Mouse (Mus musculus) liver, embryonic 12.5 days (tissue): Measurements from ENCODE around the gene Prim1. TPM values are rescaled to one million over a fixed set of nuclear protein-coding genes. Genes with fewer than 3 reads are reported as not detected.
"Not testable (repeated sequence)": the region's sequence is repeated elsewhere in the genome, so short reads cannot be mapped to it uniquely, and the experiment has no call there.

Source experiments
- ATAC-seq: fragments of 200-750 bp; cut with Nextera tagmentation; 2 replicates; pipeline ENCODE4 v1.8.0; 2017; ENCODE audit warnings: moderate number of reproducible peaks, mild to moderate bottlenecking, moderate library complexity
- H3K27ac ChIP-seq: fragments of 300-500 bp; sonication (generic); 2 replicates; pipeline ENCODE4 v1.5.1; 2016; ENCODE audit warnings: mild to moderate bottlenecking
- H3K27me3 ChIP-seq: fragments of 300-500 bp; sonication (generic); replicated peaks from 2 replicates; pipeline ENCODE4 v1.6.1; 2016; ENCODE audit warnings: mild to moderate bottlenecking, moderate library complexity
- H3K36me3 ChIP-seq: fragments of 300-500 bp; sonication (generic); 2 replicates; pipeline ENCODE4 v1.6.1; 2016; ENCODE audit warnings: mild to moderate bottlenecking, moderate library complexity
- H3K4me1 ChIP-seq: fragments of 300-500 bp; sonication (generic); 2 replicates; pipeline ENCODE4 v1.6.1; 2016
- H3K4me2 ChIP-seq: fragments of 300-500 bp; sonication (generic); 2 replicates; pipeline ENCODE4 v1.6.1; 2016; ENCODE audit warnings: mild to moderate bottlenecking, moderate library complexity
- H3K4me3 ChIP-seq: fragments of 300-500 bp; sonication (generic); 2 replicates; pipeline ENCODE4 v1.5.1; 2016; ENCODE audit warnings: mild to moderate bottlenecking, moderate library complexity
- H3K9ac ChIP-seq: fragments of 300-500 bp; sonication (generic); 2 replicates; pipeline ENCODE4 v1.6.1; 2016; ENCODE audit warnings: mild to moderate bottlenecking, moderate library complexity
- H3K9me3 ChIP-seq: fragments of 300-500 bp; sonication (generic); replicated peaks from 2 replicates; pipeline ENCODE4 v1.6.1; 2016; ENCODE audit warnings: mild to moderate bottlenecking, moderate library complexity
- WGBS: fragments of 180-500 bp; shearing (Covaris S2); methylation state at CpG from one replicate; pipeline ENCODE4 v1.1.7; 2016; ENCODE audit not compliant: insufficient replicate concordance; 5-methylcytosine and 5-hydroxymethylcytosine counted together
- polyA plus RNA-seq: library from polyadenylated mRNA; unstranded; fragments of >200 nt; fragmentation: Nextera tagmentation; extraction: Ambion mirVana; gene quantifications from 2 replicates; pipeline ENCODE4 v1.2.1, GENCODE M21; 2016

The Prim1 gene
- polyA plus RNA-seq, 1 experiment from 2014 or later: 88.9 TPM

GRCm38 (mm10) chr10:128039858-128040257 lies 24.9 kb downstream of the Prim1 start:
- Histone ChIP-seq H3K27ac (peak overlapping the region; percentile 77), H3K9me3 (no peaks in the 10 kb centered on the region), H3K27me3 (no peaks in the 10 kb centered on the region), H3K4me1 (peaks cover 81% of the 10 kb centered on the region), H3K4me2 (peak overlapping the region; percentile 85), H3K4me3 (no peak overlapping the region), H3K36me3 (peaks cover 77% of the 10 kb centered on the region), H3K9ac (peak overlapping the region; percentile 64)
- WGBS: 80% methylated on average over 3 of the region's 3 CpGs
- ATAC-seq: no peak

GRCm38 (mm10) chr10:128040293-128040692 lies 25.3 kb downstream of the Prim1 start:
- ATAC-seq: no peak
- Histone ChIP-seq H3K36me3 (peaks cover 81% of the 10 kb centered on the region), H3K9ac (peak overlapping the region; percentile 64; the same call in 1 of the 2 replicates), H3K27me3 (no peaks in the 10 kb centered on the region), H3K27ac (peak overlapping the region; percentile 77; the same call in 1 of the 2 replicates), H3K9me3 (no peaks in the 10 kb centered on the region), H3K4me2 (peak overlapping the region; percentile 85; the same call in 1 of the 2 replicates), H3K4me3 (no peak overlapping the region), H3K4me1 (peaks cover 83% of the 10 kb centered on the region)
- WGBS: 89% methylated on average over 5 of the region's 5 CpGs

- Histone ChIP-seq H3K9me3 (no peaks in the 10 kb centered on the region), H3K27me3 (no peaks in the 10 kb centered on the region), H3K36me3 (peaks cover 95% of the 10 kb centered on the region), H3K27ac (0 out of 2 replicates have a peak overlapping the region, but pooled peaks have one; percentile 5), H3K4me3 (no peak overlapping the region), H3K4me2 (no peak overlapping the region), H3K9ac (no peak overlapping the region), H3K4me1 (peaks cover 82% of the 10 kb centered on the region)
- 85% methylated on average over 4 of the region's 4 CpGs for WGBS
- ATAC-seq: no peak
Observed at GRCm38 (mm10) chr10:128041636-128042035, 26.7 kb downstream of the Prim1 start.

- Histone ChIP-seq H3K36me3 (peaks cover 97% of the 10 kb centered on the region), H3K9ac (no peak overlapping the region), H3K27ac (no peak overlapping the region), H3K4me1 (peaks cover 74% of the 10 kb centered on the region), H3K4me3 (no peak overlapping the region), H3K4me2 (no peak overlapping the region), H3K27me3 (no peaks in the 10 kb centered on the region), H3K9me3 (no peaks in the 10 kb centered on the region)
- ATAC-seq: no peak
- 87% methylated on average over 3 of the region's 3 CpGs for WGBS
Observed at GRCm38 (mm10) chr10:128042466-128042865, 27.5 kb downstream of the Prim1 start.

GRCm38 (mm10) chr10:128043041-128043835 lies 28.3 kb downstream of the Prim1 start:
- Histone ChIP-seq H3K36me3 (peaks cover 99% of the 10 kb centered on the region), H3K4me3 (no peak overlapping the region)

GRCm38 (mm10) chr10:128048157-128048556 lies 33.2 kb downstream of the Prim1 start:
- peaks cover 87% of the 10 kb centered on the region for H3K36me3 ChIP-seq
- no peak overlapping the region for H3K4me3 ChIP-seq
- no peak for ATAC-seq
- peaks cover 19% of the 10 kb centered on the region for H3K4me1 ChIP-seq
- 92% methylated on average over 8 of the region's 8 CpGs for WGBS
- no peaks in the 10 kb centered on the region for H3K9me3 ChIP-seq
- no peak overlapping the region for H3K9ac ChIP-seq
- H3K27me3 ChIP-seq: no peaks in the 10 kb centered on the region
- no peak overlapping the region for H3K27ac ChIP-seq
- H3K4me2 ChIP-seq: no peak overlapping the region

More at GRCm38 (mm10) chr10:128043041-128043835, 28.3 kb downstream of the Prim1 start:
- 57% methylated on average over 3 of the region's 3 CpGs for WGBS
- Histone ChIP-seq H3K27me3 (no peaks in the 10 kb centered on the region), H3K4me2 (no peak overlapping the region), H3K4me1 (peaks cover 67% of the 10 kb centered on the region), H3K9ac (no peak overlapping the region), H3K9me3 (no peaks in the 10 kb centered on the region), H3K27ac (peak overlapping the region; percentile 47; the same call in 1 of the 2 replicates)
- no peak for ATAC-seq

GRCm38 (mm10) chr10:128049741-128050140 lies 34.8 kb downstream of the Prim1 start:
- H3K4me3 ChIP-seq: no peak overlapping the region
- no peak for ATAC-seq
- no peak overlapping the region for H3K9ac ChIP-seq
- H3K4me1 ChIP-seq: peaks cover 4% of the 10 kb centered on the region
- H3K36me3 ChIP-seq: peaks cover 71% of the 10 kb centered on the region
- H3K4me2 ChIP-seq: no peak overlapping the region
- WGBS: 90% methylated on average over 2 of the region's 2 CpGs
- no peak overlapping the region for H3K27ac ChIP-seq
- no peaks in the 10 kb centered on the region for H3K27me3 ChIP-seq
- H3K9me3 ChIP-seq: no peaks in the 10 kb centered on the region

- WGBS: 78% methylated on average over 2 of the region's 2 CpGs
- no peak overlapping the region for H3K4me3 ChIP-seq
- no peak overlapping the region for H3K4me2 ChIP-seq
- ATAC-seq: no peak
- no peak overlapping the region for H3K9ac ChIP-seq
- H3K4me1 ChIP-seq: no peaks in the 10 kb centered on the region
- H3K36me3 ChIP-seq: peaks cover 65% of the 10 kb centered on the region
- no peaks in the 10 kb centered on the region for H3K9me3 ChIP-seq
- no peak overlapping the region for H3K27ac ChIP-seq
- H3K27me3 ChIP-seq: no peaks in the 10 kb centered on the region
Observed at GRCm38 (mm10) chr10:128050355-128050754, 35.4 kb downstream of the Prim1 start.

GRCm38 (mm10) chr10:128051589-128051988 lies 36.6 kb downstream of the Prim1 start:
- no peaks in the 10 kb centered on the region for H3K4me1 ChIP-seq
- peaks cover 52% of the 10 kb centered on the region for H3K36me3 ChIP-seq
- no peak overlapping the region for H3K27ac ChIP-seq
- no peaks in the 10 kb centered on the region for H3K9me3 ChIP-seq
- no peak overlapping the region for H3K4me2 ChIP-seq
- H3K9ac ChIP-seq: no peak overlapping the region
- H3K4me3 ChIP-seq: no peak overlapping the region
- 86% methylated on average over 5 of the region's 5 CpGs for WGBS
- no peak for ATAC-seq
- no peaks in the 10 kb centered on the region for H3K27me3 ChIP-seq

GRCm38 (mm10) chr10:128052136-128052535 lies 37.2 kb downstream of the Prim1 start:
- H3K4me1 ChIP-seq, ATAC-seq, H3K4me3 ChIP-seq, H3K9ac ChIP-seq, H3K9me3 ChIP-seq, H3K4me2 ChIP-seq, H3K27ac ChIP-seq, H3K27me3 ChIP-seq: not testable (repeated sequence)
- H3K36me3 ChIP-seq: peaks cover 47% of the 10 kb centered on the region
- WGBS: 88% methylated on average over 1 of the region's 2 CpGs

- Histone ChIP-seq H3K36me3 (peaks cover 39% of the 10 kb centered on the region), H3K4me1 (peaks cover 6% of the 10 kb centered on the region), H3K9me3 (no peaks in the 10 kb centered on the region), H3K9ac (no peak overlapping the region), H3K27me3 (no peaks in the 10 kb centered on the region), H3K4me3 (no peak overlapping the region), H3K27ac (no peak overlapping the region), H3K4me2 (no peak overlapping the region)
- WGBS: 83% methylated on average over 8 of the region's 8 CpGs
- no peak for ATAC-seq
Observed at GRCm38 (mm10) chr10:128053001-128053400, 38.0 kb downstream of the Prim1 start.

GRCm38 (mm10) chr10:128058184-128058583 lies 43.2 kb downstream of the Prim1 start:
- H3K9ac ChIP-seq: peak overlapping the region; percentile 96
- H3K36me3 ChIP-seq: peaks cover 21% of the 10 kb centered on the region
- H3K27me3 ChIP-seq: no peaks in the 10 kb centered on the region
- WGBS: under 1% methylated on average over 18 of the region's 18 CpGs
- H3K4me2 ChIP-seq: peak overlapping the region; percentile 96
- no peaks in the 10 kb centered on the region for H3K9me3 ChIP-seq
- H3K4me1 ChIP-seq: peaks cover 39% of the 10 kb centered on the region
- no peak for ATAC-seq
- H3K27ac ChIP-seq: peak overlapping the region; percentile 99
- peak overlapping the region; percentile 84 for H3K4me3 ChIP-seq
